Mouse (Mus musculus) cerebellum, adult 9-10 months (tissue): Measurements from ENCODE around the gene Fbxl5.

Experiments
- DNase-seq: peaks from one replicate; pipeline ENCODE4 v3.0.0; 2022

The Fbxl5 gene

GRCm38 (mm10) chr5:43781423-43781976 lies 39.9 kb downstream of the Fbxl5 start:
- DNase-seq = peak; percentile 55

- no peak for DNase-seq
Measured at GRCm38 (mm10) chr5:43778583-43778982, 42.9 kb downstream of the Fbxl5 start.

- no peak for DNase-seq
Measured at GRCm38 (mm10) chr5:43776993-43777392, 44.4 kb downstream of the Fbxl5 start.

GRCm38 (mm10) chr5:43776407-43776806 lies 45.0 kb downstream of the Fbxl5 start:
- DNase-seq = no peak

- no peak for DNase-seq
Measured at GRCm38 (mm10) chr5:43771555-43771954, 49.9 kb downstream of the Fbxl5 start.

- no peak for DNase-seq
Measured at GRCm38 (mm10) chr5:43770618-43771354, 50.7 kb downstream of the Fbxl5 start.

- no peak for DNase-seq
Measured at GRCm38 (mm10) chr5:43749092-43749491, 72.3 kb downstream of the Fbxl5 start.

GRCm38 (mm10) chr5:43748039-43748438 lies 73.4 kb downstream of the Fbxl5 start:
- no peak for DNase-seq

- DNase-seq = no peak
Measured at GRCm38 (mm10) chr5:43745156-43745555, 76.3 kb downstream of the Fbxl5 start.

GRCm38 (mm10) chr5:43744187-43744586 lies 77.3 kb downstream of the Fbxl5 start:
- DNase-seq = no peak

GRCm38 (mm10) chr5:43732381-43732780 lies 89.1 kb downstream of the Fbxl5 start:
- DNase-seq = no peak

GRCm38 (mm10) chr5:43728375-43729165 lies 92.9 kb downstream of the Fbxl5 start:
- no peak for DNase-seq

- DNase-seq = no peak
Measured at GRCm38 (mm10) chr5:43723830-43724229, 97.6 kb downstream of the Fbxl5 start.

- no peak for DNase-seq
Measured at GRCm38 (mm10) chr5:43722452-43722783, 99.0 kb downstream of the Fbxl5 start.

GRCm38 (mm10) chr5:43721538-43722451 lies 99.6 kb downstream of the Fbxl5 start:
- DNase-seq = no peak

GRCm38 (mm10) chr5:43699240-43699639 lies 122.2 kb downstream of the Fbxl5 start:
- DNase-seq = no peak

- no peak for DNase-seq
Measured at GRCm38 (mm10) chr5:43697133-43697532, 124.3 kb downstream of the Fbxl5 start.
